Mouse (Mus musculus) right cerebral cortex, postnatal 14 days (tissue): ENCODE measurements at regions not wholly inside any gene's neighbourhood (a gene's known extent, or its start where the extent isn't known, plus 50 kb on each side); places are given as distances from the start of the nearest gene placed in this dataset.
A peak's percentile ranks its signal among the peaks of the same experiment; 100 is the strongest.

ENCODE experiments used
- DNase-seq: peaks from one replicate; pipeline ENCODE4 v3.0.0; 2022

DNA sequence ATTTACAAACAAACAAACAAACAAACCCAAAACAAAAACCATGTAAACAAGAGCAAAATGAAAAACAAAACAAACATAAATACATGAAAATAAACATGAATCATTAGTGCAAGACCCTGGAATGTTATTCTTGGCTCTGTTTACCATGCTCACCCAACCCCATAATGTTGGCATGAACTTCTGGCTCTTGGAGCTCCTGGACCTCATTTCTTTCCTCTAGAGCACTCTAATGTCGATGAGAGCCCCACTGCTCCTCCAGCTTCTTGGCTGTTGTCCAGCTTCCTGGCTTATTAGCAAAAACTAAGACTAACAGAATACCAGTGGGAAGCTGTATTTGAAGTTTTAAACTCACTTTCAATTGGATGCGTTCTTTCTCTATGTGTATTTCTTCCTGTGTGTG, 81.3 kb upstream of the Gm21830 start:
- peak; percentile 4 for DNase-seq

DNA sequence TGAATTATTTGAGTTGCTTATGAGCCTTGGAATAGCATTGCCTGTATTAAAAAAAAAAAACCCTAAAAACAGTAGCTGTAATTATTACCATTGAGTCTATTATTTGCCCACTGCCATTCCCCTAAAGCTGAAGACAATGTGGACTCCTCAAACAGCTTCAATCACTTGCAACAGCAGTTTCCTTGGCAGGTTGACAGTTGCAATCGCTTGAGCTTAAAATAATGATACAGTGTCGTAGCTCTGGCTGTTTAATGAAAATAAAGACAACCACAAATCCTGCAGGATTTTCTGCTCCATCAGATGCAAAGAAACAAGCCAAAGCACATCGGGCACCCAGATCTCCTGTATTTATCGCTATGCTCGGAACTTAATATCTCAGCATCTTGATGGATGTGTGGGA, 68.8 kb upstream of the Gm21830 start:
- DNase-seq, result no peak
